Mouse (Mus musculus) neural tube, embryonic 11.5 days (tissue): ENCODE results near the gene Ifnar2. TPM values are rescaled to one million over a fixed set of nuclear protein-coding genes. Genes with fewer than 3 reads are reported as not detected.

Experiments
- ATAC-seq: fragments of 200-750 bp; cut with Nextera tagmentation; 2 replicates; pipeline ENCODE4 v1.8.0; 2017; ENCODE audit warnings: moderate number of reproducible peaks, mild to moderate bottlenecking, moderate TSS enrichment, moderate library complexity; ENCODE audit not compliant: insufficient read depth, low FRiP score, low TSS enrichment
- DNase-seq: peaks from one replicate; pipeline ENCODE4 v3.0.0-alpha.2; 2015; ENCODE audit warnings: low spot score
- H3K27ac ChIP-seq: fragments of 300-500 bp; sonication (generic); 2 replicates; pipeline ENCODE4 v1.5.1; 2014; ENCODE audit warnings: low read depth, mild to moderate bottlenecking, low read length
- H3K27me3 ChIP-seq: fragments of 300-500 bp; sonication (generic); 2 replicates; pipeline ENCODE4 v1.6.1; 2014; ENCODE audit warnings: mild to moderate bottlenecking, low read length, mixed read lengths; ENCODE audit not compliant: control insufficient read depth, insufficient read depth
- H3K36me3 ChIP-seq: fragments of 300-500 bp; sonication (generic); 2 replicates; pipeline ENCODE4 v1.6.1; 2014; ENCODE audit warnings: mild to moderate bottlenecking, low read length, moderate library complexity, mixed read lengths; ENCODE audit not compliant: control insufficient read depth, insufficient read depth
- H3K4me1 ChIP-seq: fragments of 300-500 bp; sonication (generic); 2 replicates; pipeline ENCODE4 v1.6.1; 2014; ENCODE audit warnings: low read length, mixed read lengths; ENCODE audit not compliant: control insufficient read depth, insufficient read depth
- H3K4me2 ChIP-seq: fragments of 300-500 bp; sonication (generic); 2 replicates; pipeline ENCODE4 v1.6.1; 2014; ENCODE audit warnings: low read depth, mild to moderate bottlenecking, moderate library complexity
- H3K4me3 ChIP-seq: fragments of 300-500 bp; sonication (generic); 2 replicates; pipeline ENCODE4 v1.5.1; 2014; ENCODE audit warnings: low read depth, low read length
- H3K9ac ChIP-seq: fragments of 300-500 bp; sonication (generic); 2 replicates; pipeline ENCODE4 v1.6.1; 2014; ENCODE audit warnings: mild to moderate bottlenecking, low read length
- H3K9me3 ChIP-seq: fragments of 300-500 bp; sonication (generic); 2 replicates; pipeline ENCODE4 v1.6.1; 2016; ENCODE audit warnings: low read length; ENCODE audit not compliant: control insufficient read depth
- WGBS: fragments of 180-500 bp; shearing (Covaris S2); extraction: QIAGEN DNeasy Blood & Tissue Kit; methylation state at CpG from one replicate; pipeline ENCODE4 v1.1.7; 2014; 5-methylcytosine and 5-hydroxymethylcytosine counted together
- polyA plus RNA-seq: library from polyadenylated mRNA; unstranded; fragments of >200 nt; fragmentation: Nextera tagmentation; extraction: Ambion mirVana; gene quantifications from 2 replicates; pipeline ENCODE4 v1.2.1, GENCODE M21; 2014

The Ifnar2 gene
- polyA plus RNA-seq, 1 experiment from 2014 or later, result 30.0 TPM

- no peaks in the 10 kb centered on the region for H3K36me3 ChIP-seq
- no peaks in the 10 kb centered on the region for H3K4me1 ChIP-seq
- H3K27me3 ChIP-seq, result peaks cover 23% of the 10 kb centered on the region
- WGBS, result 75% methylated on average over 4 of the region's 4 CpGs
- H3K4me3 ChIP-seq, result no peak overlapping the region
- no peak overlapping the region for H3K9ac ChIP-seq
- H3K27ac ChIP-seq, result no peak overlapping the region
- ATAC-seq, result no peak
- H3K9me3 ChIP-seq, result no peaks in the 10 kb centered on the region
- no peak for DNase-seq
- H3K4me2 ChIP-seq, result no peak overlapping the region
Measured at GRCm38 (mm10) chr16:91354599-91354998, 18.0 kb upstream of the Ifnar2 start.

GRCm38 (mm10) chr16:91355160-91355559, 17.4 kb upstream of the Ifnar2 start:
- Histone ChIP-seq H3K27ac (no peak overlapping the region), H3K9ac (no peak overlapping the region), H3K27me3 (peaks cover 20% of the 10 kb centered on the region), H3K36me3 (no peaks in the 10 kb centered on the region), H3K4me3 (no peak overlapping the region), H3K4me2 (no peak overlapping the region), H3K9me3 (no peaks in the 10 kb centered on the region), H3K4me1 (no peaks in the 10 kb centered on the region)
- WGBS, result 74% methylated on average over 12 of the region's 12 CpGs
- DNase-seq, result no peak
- no peak for ATAC-seq

- 81% methylated on average over 10 of the region's 10 CpGs for WGBS
- H3K36me3 ChIP-seq, result no peaks in the 10 kb centered on the region
- 0 out of 2 replicates have a peak, but pooled peaks cover 6% of the 10 kb centered on the region for H3K27me3 ChIP-seq
- H3K27ac ChIP-seq, result no peak overlapping the region
- DNase-seq (no peak), ATAC-seq (no peak)
- H3K4me3 ChIP-seq, result no peak overlapping the region
- no peak overlapping the region for H3K4me2 ChIP-seq
- no peaks in the 10 kb centered on the region for H3K4me1 ChIP-seq
- H3K9me3 ChIP-seq, result no peaks in the 10 kb centered on the region
- H3K9ac ChIP-seq, result no peak overlapping the region
Measured at GRCm38 (mm10) chr16:91356760-91357525, 15.6 kb upstream of the Ifnar2 start.

DNA sequence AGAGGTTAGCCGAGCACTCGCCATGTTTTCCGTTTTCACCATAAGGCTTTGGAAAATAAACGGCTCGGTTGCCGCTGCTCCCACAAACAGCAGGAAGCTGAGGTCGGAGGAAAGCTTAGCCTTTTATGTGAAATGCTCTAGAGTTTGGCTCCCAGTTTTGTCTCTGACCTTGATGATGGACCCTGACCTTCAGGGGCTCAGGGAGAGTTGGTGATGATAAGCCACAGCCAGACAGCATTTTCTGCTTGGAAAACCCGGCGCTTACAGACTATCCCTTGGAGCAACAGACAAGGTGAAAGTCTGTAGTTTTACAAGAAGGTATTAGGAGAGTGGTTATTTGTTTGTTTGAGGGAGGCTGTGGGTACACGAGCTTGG, 15.1 kb upstream of the Ifnar2 start:
- Histone ChIP-seq H3K4me3 (no peak overlapping the region), H3K27me3 (0 out of 2 replicates have a peak, but pooled peaks cover 5% of the 10 kb centered on the region)
- 59% methylated on average over 10 of the region's 10 CpGs for WGBS

GRCm38 (mm10) chr16:91358555-91358954, 14.0 kb upstream of the Ifnar2 start:
- no peak overlapping the region for H3K4me2 ChIP-seq
- 45% methylated on average over 8 of the region's 8 CpGs for WGBS
- H3K27me3 ChIP-seq, result 0 out of 2 replicates have a peak, but pooled peaks cover 4% of the 10 kb centered on the region
- H3K9me3 ChIP-seq, result no peaks in the 10 kb centered on the region
- H3K9ac ChIP-seq, result no peak overlapping the region
- ATAC-seq (no peak), DNase-seq (peak; percentile 51)
- no peaks in the 10 kb centered on the region; the same call in 1 of the 2 replicates for H3K4me1 ChIP-seq
- no peak overlapping the region for H3K27ac ChIP-seq
- H3K36me3 ChIP-seq, result no peaks in the 10 kb centered on the region
- no peak overlapping the region for H3K4me3 ChIP-seq

More for the DNA sequence above, 15.1 kb upstream of the Ifnar2 start:
- Histone ChIP-seq H3K36me3 (no peaks in the 10 kb centered on the region), H3K4me1 (no peaks in the 10 kb centered on the region), H3K9ac (no peak overlapping the region), H3K9me3 (no peaks in the 10 kb centered on the region), H3K27ac (no peak overlapping the region), H3K4me2 (no peak overlapping the region)
- ATAC-seq (no peak), DNase-seq (no peak)

GRCm38 (mm10) chr16:91359531-91359930, 13.1 kb upstream of the Ifnar2 start:
- no peak overlapping the region for H3K4me3 ChIP-seq
- H3K9me3 ChIP-seq, result no peaks in the 10 kb centered on the region
- 95% methylated on average over 13 of the region's 13 CpGs for WGBS
- no peaks in the 10 kb centered on the region for H3K36me3 ChIP-seq
- no peak overlapping the region for H3K9ac ChIP-seq
- H3K27ac ChIP-seq, result no peak overlapping the region
- ATAC-seq, result no peak
- no peaks in the 10 kb centered on the region; the same call in 1 of the 2 replicates for H3K4me1 ChIP-seq
- DNase-seq, result no peak
- H3K4me2 ChIP-seq, result no peak overlapping the region
- 0 out of 2 replicates have a peak, but pooled peaks cover 2% of the 10 kb centered on the region for H3K27me3 ChIP-seq

DNA sequence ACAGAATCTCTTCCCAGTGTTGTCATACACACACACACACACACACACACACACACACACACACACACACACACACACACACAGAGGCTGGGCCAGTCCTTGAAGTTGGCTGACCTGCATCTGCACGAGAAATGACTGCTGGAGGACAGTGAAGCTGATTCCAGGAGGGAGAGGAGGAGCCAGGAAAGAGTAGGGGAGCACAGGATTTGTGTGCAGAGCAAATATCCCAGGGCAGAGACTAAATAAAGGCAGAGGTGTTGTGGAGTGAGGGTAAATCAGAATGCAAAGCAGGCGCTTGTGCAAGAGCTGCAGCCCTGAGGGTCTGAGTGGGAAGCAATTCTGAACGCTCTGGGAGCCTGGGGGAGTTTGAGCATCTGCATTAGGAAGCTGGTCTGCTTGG, 12.4 kb upstream of the Ifnar2 start:
- DNase-seq (no peak), ATAC-seq (no peak)
- Histone ChIP-seq H3K27ac (no peak overlapping the region), H3K36me3 (no peaks in the 10 kb centered on the region), H3K9ac (no peak overlapping the region), H3K4me2 (no peak overlapping the region), H3K4me3 (no peak overlapping the region), H3K9me3 (no peaks in the 10 kb centered on the region), H3K4me1 (no peaks in the 10 kb centered on the region; the same call in 1 of the 2 replicates), H3K27me3 (0 out of 2 replicates have a peak, but pooled peaks cover 2% of the 10 kb centered on the region)
- 78% methylated on average over 3 of the region's 3 CpGs for WGBS

DNA sequence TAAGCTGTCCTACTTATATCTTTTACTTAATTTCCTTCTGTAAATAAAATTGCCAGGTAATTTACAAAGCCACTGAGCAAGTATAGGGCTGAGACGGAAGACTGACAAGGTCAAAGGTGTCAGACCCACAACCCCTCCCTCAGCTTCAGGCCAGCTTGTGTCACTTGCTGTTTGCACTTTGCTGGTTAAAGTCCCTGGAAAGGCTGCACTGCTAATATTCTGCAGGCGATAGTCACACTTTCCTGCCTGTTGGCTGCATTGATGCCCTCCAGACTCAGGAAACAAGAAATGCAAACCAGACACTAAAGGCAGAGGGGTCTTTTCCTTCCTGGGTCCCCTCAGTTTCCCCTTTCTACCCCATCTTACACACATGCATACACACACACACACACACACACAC, 10.6 kb upstream of the Ifnar2 start:
- H3K4me1 ChIP-seq, result no peaks in the 10 kb centered on the region; the same call in 1 of the 2 replicates
- H3K4me3 ChIP-seq, result no peak overlapping the region
- no peaks in the 10 kb centered on the region for H3K9me3 ChIP-seq
- H3K27ac ChIP-seq, result no peak overlapping the region
- ATAC-seq (no peak), DNase-seq (no peak)
- no peak overlapping the region for H3K9ac ChIP-seq
- no peak overlapping the region for H3K4me2 ChIP-seq
- 0 out of 2 replicates have a peak, but pooled peaks cover 2% of the 10 kb centered on the region for H3K27me3 ChIP-seq
- H3K36me3 ChIP-seq, result no peaks in the 10 kb centered on the region
- 77% methylated on average over 2 of the region's 2 CpGs for WGBS
